Mouse (Mus musculus) limb, embryonic 14.5 days (tissue): ENCODE measurements around the gene Mfsd7a. TPM values are rescaled to one million over a fixed set of nuclear protein-coding genes. Genes with fewer than 3 reads are reported as not detected.

Experiments
- ATAC-seq: fragments of 200-750 bp; cut with Nextera tagmentation; 2 replicates; pipeline ENCODE4 v1.8.0; 2017; ENCODE audit warnings: low read depth, moderate number of reproducible peaks, moderate TSS enrichment; ENCODE audit not compliant: low FRiP score
- DNase-seq: peaks from one replicate; pipeline ENCODE4 v3.0.0-alpha.2; 2015; ENCODE audit warnings: low spot score
- H3K27ac ChIP-seq: fragments of 300-500 bp; sonication (generic); replicated peaks from 2 replicates; pipeline ENCODE4 v1.5.1; 2014; ENCODE audit warnings: low read depth, mild to moderate bottlenecking, low read length, moderate library complexity, mixed read lengths
- H3K27me3 ChIP-seq: fragments of 300-500 bp; sonication (generic); 2 replicates; pipeline ENCODE4 v1.6.1; 2014; ENCODE audit warnings: low read length, mixed read lengths; ENCODE audit not compliant: control insufficient read depth, insufficient read depth
- H3K36me3 ChIP-seq: fragments of 300-500 bp; sonication (generic); 2 replicates; pipeline ENCODE4 v1.6.1; 2014; ENCODE audit warnings: mild to moderate bottlenecking, low read length, moderate library complexity, mixed read lengths; ENCODE audit not compliant: control insufficient read depth, insufficient read depth
- H3K4me1 ChIP-seq: fragments of 300-500 bp; sonication (generic); 2 replicates; pipeline ENCODE4 v1.6.1; 2014; ENCODE audit warnings: antibody characterized with exemption, low read length, mixed read lengths; ENCODE audit not compliant: control insufficient read depth, insufficient read depth
- H3K4me2 ChIP-seq: fragments of 300-500 bp; sonication (generic); replicated peaks from 2 replicates; pipeline ENCODE4 v1.6.1; 2014; ENCODE audit warnings: low read depth, mild to moderate bottlenecking, low read length, moderate library complexity; ENCODE audit not compliant: severe bottlenecking
- H3K4me3 ChIP-seq: fragments of 300-500 bp; sonication (generic); replicated peaks from 2 replicates; pipeline ENCODE4 v1.5.1; 2014; ENCODE audit warnings: low read length
- H3K9ac ChIP-seq: fragments of 300-500 bp; sonication (generic); 2 replicates; pipeline ENCODE4 v1.6.1; 2014; ENCODE audit warnings: mild to moderate bottlenecking, low read depth, low read length, moderate library complexity; ENCODE audit not compliant: severe bottlenecking
- H3K9me3 ChIP-seq: fragments of 300-500 bp; sonication (generic); 2 replicates; pipeline ENCODE4 v1.6.1; 2016; ENCODE audit warnings: low read length; ENCODE audit not compliant: control insufficient read depth
- POLR2A ChIP-seq: fragments of 200-500 bp; IDR thresholded peaks from 2 replicates; pipeline ENCODE4 v1.8.0; 2012; ENCODE audit warnings: inconsistent platforms, mild to moderate bottlenecking, moderate library complexity, borderline replicate concordance; ENCODE audit not compliant: insufficient read depth, insufficient read length; ENCODE audit errors: extremely low read depth
- WGBS: fragments of 180-500 bp; shearing (Covaris S2); extraction: QIAGEN DNeasy Blood & Tissue Kit; methylation state at CpG from one replicate; pipeline ENCODE4 v1.1.7; 2014; 5-methylcytosine and 5-hydroxymethylcytosine counted together
- polyA plus RNA-seq, 2 experiments: library from polyadenylated mRNA; depleted of rRNA in 1 of 2; stranded (reverse) in 1 of 2; unstranded in 1 of 2; fragments of >200 nt; fragmentation: Nextera tagmentation in 1 of 2; extraction: Ambion mirVana in 1 of 2; gene quantifications; 2 replicates each; pipeline versions ENCODE4 v1.2.1 to v1.2.3; 2012 to 2014

The Mfsd7a gene
- polyA plus RNA-seq, 2 experiments, result 0.14 to 2.5 TPM

DNA sequence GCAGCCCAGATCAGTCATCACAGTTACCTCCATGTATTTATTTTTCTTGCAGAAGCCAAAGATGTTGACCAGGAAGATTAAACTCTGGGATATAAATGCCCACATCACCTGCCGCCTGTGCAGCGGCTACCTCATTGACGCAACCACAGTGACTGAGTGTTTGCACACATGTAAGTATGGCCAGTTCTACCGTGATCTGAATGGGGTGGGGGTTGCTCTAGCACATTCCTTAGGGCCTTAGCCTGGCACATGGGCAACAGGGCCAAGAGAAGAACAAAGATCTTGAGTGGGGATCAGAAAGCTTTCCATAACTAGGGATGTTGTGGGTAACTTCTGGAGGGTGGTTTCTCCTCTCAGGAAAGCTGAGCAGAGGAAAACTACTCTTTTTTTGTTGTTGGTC, 25.0 kb upstream of the Mfsd7a start:
- Histone ChIP-seq H3K36me3 (peaks cover 69% of the 10 kb centered on the region), H3K4me1 (no peaks in the 10 kb centered on the region), H3K27me3 (no peaks in the 10 kb centered on the region), H3K4me3 (no peak overlapping the region), H3K9me3 (no peaks in the 10 kb centered on the region), H3K27ac (no peak overlapping the region), H3K9ac (no peak overlapping the region), H3K4me2 (no peak overlapping the region)
- TF ChIP-seq POLR2A, result no peak
- 90% methylated on average over 4 of the region's 4 CpGs for WGBS
- DNase-seq (no peak), ATAC-seq (no peak)

DNA sequence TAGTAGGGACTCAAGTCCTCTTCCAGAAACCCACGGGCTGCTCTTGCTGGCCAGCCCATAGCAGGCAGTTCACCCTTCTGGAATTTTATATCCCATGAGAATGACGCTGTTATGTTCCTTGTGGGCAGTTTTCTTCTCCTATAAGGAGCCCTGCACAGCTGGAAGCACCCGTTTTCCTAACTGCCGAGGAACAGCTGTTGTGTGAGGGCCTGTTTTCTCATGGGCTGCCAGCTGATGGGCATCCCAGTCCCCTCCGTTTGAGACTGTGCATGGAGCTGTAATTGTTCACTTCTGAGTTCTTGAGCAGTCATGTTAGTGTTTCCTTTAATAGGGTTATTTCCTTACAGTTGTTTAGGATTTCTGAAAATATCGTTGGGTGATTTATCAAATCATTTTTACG, 20.9 kb upstream of the Mfsd7a start:
- Histone ChIP-seq H3K9ac (no peak overlapping the region), H3K9me3 (no peaks in the 10 kb centered on the region), H3K36me3 (peaks cover 30% of the 10 kb centered on the region), H3K27me3 (no peaks in the 10 kb centered on the region), H3K27ac (no peak overlapping the region), H3K4me1 (no peaks in the 10 kb centered on the region), H3K4me3 (no peak overlapping the region), H3K4me2 (no peak overlapping the region)
- 52% methylated on average over 7 of the region's 7 CpGs for WGBS
- ATAC-seq (no peak), DNase-seq (no peak)
- no peak for TF ChIP-seq POLR2A

DNA sequence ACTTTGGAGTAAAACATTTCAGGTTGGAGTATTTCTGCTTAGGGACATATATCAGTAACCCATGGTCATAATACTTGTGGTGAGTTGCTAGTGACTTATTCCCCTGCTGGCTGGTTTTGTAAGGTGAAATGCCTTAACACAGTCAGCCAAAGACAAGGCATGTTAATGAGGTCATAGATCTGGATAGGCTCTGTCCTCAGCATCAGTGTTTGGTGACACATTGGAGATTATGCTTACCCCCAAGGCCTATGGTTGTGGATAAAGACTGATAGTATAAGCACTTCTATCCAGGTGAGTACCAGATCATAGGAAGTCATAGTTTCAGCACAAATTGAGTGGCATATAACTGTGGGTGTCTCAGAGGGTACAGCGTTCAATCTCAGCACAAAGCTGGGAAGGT, 18.0 kb upstream of the Mfsd7a start:
- no peak overlapping the region for H3K27ac ChIP-seq
- H3K4me1 ChIP-seq, result peaks cover 15% of the 10 kb centered on the region
- no peak overlapping the region for H3K4me2 ChIP-seq
- WGBS, result 97% methylated on average over 1 of the region's 1 CpGs
- DNase-seq, result no peak
- no peaks in the 10 kb centered on the region for H3K9me3 ChIP-seq
- peaks cover 4% of the 10 kb centered on the region; the same call in 1 of the 2 replicates for H3K36me3 ChIP-seq
- TF ChIP-seq POLR2A, result no peak
- no peak overlapping the region for H3K4me3 ChIP-seq
- ATAC-seq, result no peak
- no peak overlapping the region for H3K9ac ChIP-seq
- no peaks in the 10 kb centered on the region for H3K27me3 ChIP-seq

DNA sequence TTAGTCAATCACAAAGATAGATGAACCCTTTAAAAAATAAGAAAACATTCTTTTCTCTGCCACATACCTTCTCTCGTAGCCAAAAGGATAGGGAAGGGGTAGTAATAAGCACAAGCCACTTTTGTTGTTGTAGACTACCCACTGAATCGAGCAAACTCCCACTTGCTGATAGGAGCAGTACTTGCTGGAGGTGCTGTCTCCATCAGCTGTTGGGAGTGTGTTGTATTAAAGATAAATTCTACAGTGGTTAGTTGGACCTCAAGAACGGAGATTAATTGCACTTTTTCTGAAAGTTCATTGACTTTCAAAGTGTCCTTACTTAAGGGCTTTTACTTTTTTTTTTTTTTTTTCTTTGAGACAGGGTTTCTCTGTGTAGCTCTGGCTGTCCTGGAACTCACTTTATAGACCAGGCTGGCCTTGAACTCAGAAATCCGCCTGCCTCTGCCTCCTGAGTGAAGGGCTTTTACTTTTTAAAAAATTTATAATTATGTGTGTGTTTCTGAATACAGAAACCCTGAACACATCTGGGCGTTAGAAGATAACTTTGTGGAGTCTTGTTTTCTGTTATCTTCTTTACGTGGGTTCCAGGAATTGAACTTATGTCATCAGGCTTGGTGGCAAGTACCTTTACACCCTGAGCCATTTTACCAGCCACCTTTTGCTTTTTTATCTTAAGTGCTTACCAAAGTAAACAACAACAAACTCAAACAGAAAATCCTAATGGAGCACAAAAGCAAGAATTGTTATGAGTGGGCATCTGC, 16.6 kb upstream of the Mfsd7a start:
- no peak for TF ChIP-seq POLR2A
- no peaks in the 10 kb centered on the region for H3K27me3 ChIP-seq
- ATAC-seq (no peak), DNase-seq (no peak)
- no peaks in the 10 kb centered on the region for H3K36me3 ChIP-seq
- WGBS, result 91% methylated on average over 6 of the region's 6 CpGs
- no peak overlapping the region for H3K4me3 ChIP-seq
- no peak overlapping the region for H3K27ac ChIP-seq
- H3K9me3 ChIP-seq, result no peaks in the 10 kb centered on the region
- no peak overlapping the region for H3K4me2 ChIP-seq
- no peak overlapping the region for H3K9ac ChIP-seq
- H3K4me1 ChIP-seq, result peaks cover 15% of the 10 kb centered on the region

DNA sequence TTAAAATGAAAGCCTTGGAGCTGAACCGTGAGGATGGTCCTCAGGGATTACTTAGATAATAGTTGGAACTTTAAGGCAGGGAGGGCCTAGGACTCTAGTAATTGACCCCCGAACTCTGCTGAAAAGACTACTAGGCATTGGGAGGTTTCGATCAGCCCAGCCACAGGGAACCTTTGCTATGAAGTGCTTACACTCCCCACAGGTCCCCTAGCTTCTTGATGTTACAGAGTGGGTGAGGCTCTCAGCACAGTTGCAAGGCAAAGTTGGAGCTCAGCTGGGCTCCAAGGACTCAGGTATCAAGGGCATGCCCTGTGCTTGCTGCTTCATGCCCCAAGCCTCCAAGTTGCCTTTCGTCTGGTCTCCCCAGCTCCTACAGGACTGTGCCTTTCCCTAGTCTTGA, 13.8 kb upstream of the Mfsd7a start:
- no peak for ATAC-seq
- Histone ChIP-seq H3K4me1 (peaks cover 15% of the 10 kb centered on the region), H3K36me3 (no peaks in the 10 kb centered on the region), H3K9me3 (no peaks in the 10 kb centered on the region), H3K27me3 (no peaks in the 10 kb centered on the region), H3K27ac (0 out of 2 replicates have a peak overlapping the region, but pooled peaks have one; percentile 77), H3K4me3 (peak overlapping the region; percentile 97), H3K4me2 (peak overlapping the region; percentile 98), H3K9ac (peak overlapping the region; percentile 100)
- WGBS, result 53% methylated on average over 4 of the region's 4 CpGs
- DNase-seq, result no peak
- no peak for TF ChIP-seq POLR2A
